Mouse (Mus musculus) embryonic facial prominence, embryonic 14.5 days (tissue): ENCODE data around the gene Gm42742. TPM values are rescaled to one million over a fixed set of nuclear protein-coding genes. Genes with fewer than 3 reads are reported as not detected.

ENCODE experiments used
- ATAC-seq: fragments of 200-750 bp; cut with Nextera tagmentation; 2 replicates; pipeline ENCODE4 v1.8.0; 2017; ENCODE audit warnings: low read depth, moderate number of reproducible peaks, moderate TSS enrichment
- DNase-seq: peaks from one replicate; pipeline ENCODE4 v3.0.0-alpha.2; 2015; ENCODE audit warnings: low spot score
- H3K27ac ChIP-seq: fragments of 300-500 bp; sonication (generic); replicated peaks from 2 replicates; pipeline ENCODE4 v1.5.1; 2014; ENCODE audit warnings: low read depth, mild to moderate bottlenecking, low read length, moderate library complexity
- H3K27me3 ChIP-seq: fragments of 300-500 bp; sonication (generic); replicated peaks from 2 replicates; pipeline ENCODE4 v1.6.1; 2014; ENCODE audit warnings: low read length; ENCODE audit not compliant: control insufficient read depth, insufficient read depth
- H3K36me3 ChIP-seq: fragments of 300-500 bp; sonication (generic); 2 replicates; pipeline ENCODE4 v1.6.1; 2014; ENCODE audit warnings: low read length, mixed read lengths; ENCODE audit not compliant: control insufficient read depth, insufficient read depth
- H3K4me1 ChIP-seq: fragments of 300-500 bp; sonication (generic); 2 replicates; pipeline ENCODE4 v1.6.1; 2014; ENCODE audit warnings: antibody characterized with exemption, low read length; ENCODE audit not compliant: control insufficient read depth, insufficient read depth
- H3K4me2 ChIP-seq: fragments of 300-500 bp; sonication (generic); 2 replicates; pipeline ENCODE4 v1.6.1; 2014; ENCODE audit warnings: low read depth, mild to moderate bottlenecking, low read length, moderate library complexity, mixed read lengths
- H3K4me3 ChIP-seq: fragments of 300-500 bp; sonication (generic); 2 replicates; pipeline ENCODE4 v1.5.1; 2014; ENCODE audit warnings: low read depth, mild to moderate bottlenecking, low read length
- H3K9ac ChIP-seq: fragments of 300-500 bp; sonication (generic); 2 replicates; pipeline ENCODE4 v1.6.1; 2014; ENCODE audit warnings: low read depth, mild to moderate bottlenecking, low read length, moderate library complexity, mixed read lengths
- H3K9me3 ChIP-seq: fragments of 300-500 bp; sonication (generic); 2 replicates; pipeline ENCODE4 v1.6.1; 2016; ENCODE audit warnings: low read length; ENCODE audit not compliant: control insufficient read depth
- WGBS: fragments of 180-500 bp; shearing (Covaris S2); extraction: QIAGEN DNeasy Blood & Tissue Kit; methylation state at CpG from one replicate; pipeline ENCODE4 v1.1.7; 2014; 5-methylcytosine and 5-hydroxymethylcytosine counted together
- polyA plus RNA-seq: library from polyadenylated mRNA; unstranded; fragments of >200 nt; fragmentation: Nextera tagmentation; extraction: Ambion mirVana; gene quantifications from 2 replicates; pipeline ENCODE4 v1.2.1, GENCODE M21; 2014

Gene Gm42742
- polyA plus RNA-seq, 1 experiment from 2014 or later = 53.5 TPM

DNA sequence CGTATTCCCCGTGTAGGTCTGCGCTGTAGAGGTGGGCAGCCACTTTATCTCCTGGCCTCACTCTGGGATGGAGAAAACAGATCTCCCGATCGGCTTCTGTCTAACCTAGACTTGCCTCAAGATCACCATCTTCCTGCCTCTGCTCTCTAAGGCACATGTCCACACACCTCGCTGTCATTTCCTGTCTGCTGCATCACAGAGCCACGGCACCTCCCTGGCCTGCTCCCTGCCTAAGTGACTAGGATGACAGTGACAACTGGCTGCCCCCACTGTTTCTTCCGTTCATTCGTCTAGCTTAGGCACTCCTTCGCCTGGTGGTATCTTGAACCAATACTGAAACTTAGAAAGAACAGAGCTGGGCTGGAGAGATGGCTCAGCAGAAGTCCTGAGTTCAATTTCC, 21.3 kb downstream of the Gm42742 start:
- Histone ChIP-seq H3K36me3 (no peaks in the 10 kb centered on the region), H3K4me3 (no peak overlapping the region), H3K27me3 (no peaks in the 10 kb centered on the region), H3K9ac (no peak overlapping the region), H3K9me3 (0 out of 2 replicates have a peak, but pooled peaks cover 5% of the 10 kb centered on the region), H3K4me2 (no peak overlapping the region), H3K4me1 (no peaks in the 10 kb centered on the region), H3K27ac (no peak overlapping the region)
- ATAC-seq (no peak), DNase-seq (no peak)
- 77% methylated on average over 10 of the region's 10 CpGs for WGBS

DNA sequence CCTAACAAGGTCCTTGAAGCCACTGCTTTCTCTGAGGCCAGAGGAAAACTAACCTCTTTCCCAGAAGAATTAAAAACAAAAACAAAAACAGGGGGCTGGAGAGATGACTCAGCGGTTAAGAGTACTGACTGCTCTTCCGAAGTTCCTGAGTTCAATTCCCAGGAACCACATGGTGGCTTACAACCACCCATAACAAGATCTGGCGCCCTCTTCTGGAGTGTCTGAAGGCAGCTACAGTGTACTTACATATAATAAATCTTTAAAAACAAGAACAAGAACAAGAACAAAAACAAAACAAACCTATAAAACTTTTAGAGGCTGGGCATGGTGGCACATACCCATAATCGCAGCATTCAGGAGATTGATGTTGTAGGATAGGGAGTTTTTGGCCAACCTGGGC, 24.4 kb downstream of the Gm42742 start:
- 78% methylated on average over 4 of the region's 4 CpGs for WGBS
- no peaks in the 10 kb centered on the region for H3K27me3 ChIP-seq
- H3K4me3 ChIP-seq = no peak overlapping the region
- DNase-seq = no peak
- H3K9ac ChIP-seq = no peak overlapping the region
- no peaks in the 10 kb centered on the region for H3K4me1 ChIP-seq
- no peak for ATAC-seq
- H3K36me3 ChIP-seq = no peaks in the 10 kb centered on the region
- H3K27ac ChIP-seq = no peak overlapping the region
- H3K4me2 ChIP-seq = no peak overlapping the region
- 0 out of 2 replicates have a peak, but pooled peaks cover 5% of the 10 kb centered on the region for H3K9me3 ChIP-seq

DNA sequence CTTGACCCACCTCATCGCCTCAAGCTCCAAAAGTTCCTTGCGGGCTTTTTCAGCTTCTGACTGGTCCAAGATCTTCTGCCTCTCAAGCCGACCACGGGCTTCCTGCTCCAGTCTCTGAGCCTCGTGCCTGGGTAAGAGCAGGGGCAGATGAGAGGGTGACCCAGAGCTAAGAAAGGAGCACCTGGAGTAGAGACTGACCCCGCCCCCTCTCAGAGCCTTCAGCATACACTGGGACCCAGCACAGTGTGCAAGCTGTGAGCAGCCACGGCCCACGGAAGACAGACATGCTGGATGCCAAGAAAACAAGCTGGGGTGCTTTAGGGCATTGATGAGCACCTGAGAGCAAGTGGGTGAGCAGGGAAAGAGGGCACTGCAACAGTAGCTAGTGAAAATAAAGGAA, 32.1 kb downstream of the Gm42742 start:
- no peak overlapping the region for H3K4me2 ChIP-seq
- H3K9me3 ChIP-seq = no peaks in the 10 kb centered on the region
- no peak overlapping the region for H3K4me3 ChIP-seq
- ATAC-seq = no peak
- no peaks in the 10 kb centered on the region for H3K4me1 ChIP-seq
- no peaks in the 10 kb centered on the region for H3K36me3 ChIP-seq
- H3K27ac ChIP-seq = no peak overlapping the region
- no peaks in the 10 kb centered on the region for H3K27me3 ChIP-seq
- no peak for DNase-seq
- WGBS = 60% methylated on average over 8 of the region's 8 CpGs
- H3K9ac ChIP-seq = no peak overlapping the region

DNA sequence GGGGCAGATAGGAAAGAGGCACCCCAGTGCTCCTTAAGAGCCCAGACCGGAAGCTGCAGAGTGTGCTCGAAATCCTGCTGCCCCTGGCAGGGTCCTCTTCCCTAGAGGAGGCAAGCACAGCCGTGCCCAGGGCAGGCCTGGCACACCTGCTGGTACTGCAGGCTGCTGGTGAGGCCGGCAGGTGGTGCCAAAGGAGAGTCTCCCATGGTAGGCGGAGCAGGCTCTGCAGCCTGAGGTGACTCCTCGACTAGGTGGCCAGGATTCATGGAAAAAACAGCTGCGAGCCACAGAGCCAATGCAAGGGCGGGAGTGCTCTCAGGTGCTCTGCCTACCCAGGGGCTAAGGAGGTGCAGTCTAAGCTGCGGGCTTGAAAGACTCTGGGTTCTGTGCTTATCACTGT, 34.6 kb downstream of the Gm42742 start:
- H3K4me3 ChIP-seq = no peak overlapping the region
- no peaks in the 10 kb centered on the region for H3K27me3 ChIP-seq
- H3K36me3 ChIP-seq = no peaks in the 10 kb centered on the region
- ATAC-seq = peak; percentile 64; the same call in 1 of the 2 replicates
- H3K9me3 ChIP-seq = no peaks in the 10 kb centered on the region
- peak; percentile 35 for DNase-seq
- no peak overlapping the region for H3K27ac ChIP-seq
- H3K4me2 ChIP-seq = no peak overlapping the region
- H3K9ac ChIP-seq = no peak overlapping the region
- 34% methylated on average over 9 of the region's 9 CpGs for WGBS
- H3K4me1 ChIP-seq = no peaks in the 10 kb centered on the region

DNA sequence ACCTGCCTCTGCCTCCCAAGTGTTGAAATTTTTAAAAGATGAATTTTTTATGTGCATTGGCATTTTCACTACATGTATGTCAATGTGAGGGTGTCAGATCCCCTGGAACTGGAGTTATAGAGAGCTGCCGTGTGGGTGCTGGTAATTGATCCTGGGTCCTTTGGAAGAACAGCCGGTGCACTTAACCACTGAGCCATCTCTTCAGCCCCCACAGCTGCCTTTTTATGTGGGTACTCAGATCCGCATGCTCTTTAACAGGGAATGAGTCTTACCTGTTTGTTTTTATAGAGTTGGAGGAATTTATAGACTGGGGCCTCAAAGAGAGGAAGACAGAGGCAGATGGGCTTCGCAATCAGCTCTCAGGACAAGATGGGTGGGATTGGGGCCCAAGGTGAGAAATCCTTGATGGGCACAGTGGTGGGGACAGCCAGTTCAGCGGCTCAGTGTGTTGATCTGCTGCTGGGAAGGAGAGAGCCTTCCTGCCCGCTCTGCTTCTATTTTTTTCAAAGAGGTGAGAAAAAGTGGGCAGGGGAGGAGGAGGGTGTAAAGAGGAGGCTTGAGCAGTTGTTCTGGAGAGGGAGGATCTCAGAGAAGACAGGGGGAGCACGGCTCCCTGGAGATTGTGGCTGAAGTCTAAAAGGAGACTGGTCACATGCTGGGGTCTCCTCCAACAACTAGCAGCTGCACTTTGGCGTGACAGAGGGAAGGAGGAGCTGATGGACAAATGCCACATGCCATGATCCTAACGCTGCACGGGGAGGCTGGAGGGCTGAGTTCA, 36.0 kb downstream of the Gm42742 start:
- H3K9ac ChIP-seq = no peak overlapping the region

DNA sequence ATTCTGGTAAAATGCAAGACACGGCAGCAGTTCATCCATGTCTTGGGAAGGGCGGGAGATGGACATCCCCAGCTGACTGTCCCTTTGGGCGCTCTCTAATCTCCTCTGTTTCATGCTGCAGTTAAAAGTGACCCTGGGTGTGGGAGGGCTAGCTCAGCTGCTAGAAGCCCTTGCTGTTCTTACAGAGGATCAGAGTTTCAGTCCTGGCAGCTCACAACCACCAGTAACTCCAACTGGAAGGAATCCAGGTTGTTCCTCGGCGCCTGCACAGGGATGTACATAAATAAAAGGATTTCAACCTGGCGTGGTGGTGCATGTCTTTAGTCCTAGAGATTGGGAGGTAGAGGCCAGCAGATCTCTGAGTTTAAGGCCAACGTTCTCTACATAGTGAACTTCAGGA, 37.8 kb downstream of the Gm42742 start:
- Histone ChIP-seq H3K4me2 (no peak overlapping the region), H3K27ac (no peak overlapping the region)
- WGBS = 77% methylated on average over 7 of the region's 7 CpGs

More for the DNA sequence above, 36.0 kb downstream of the Gm42742 start:
- WGBS = 64% methylated on average over 10 of the region's 10 CpGs
- Histone ChIP-seq H3K4me3 (no peak overlapping the region), H3K27ac (no peak overlapping the region), H3K4me1 (no peaks in the 10 kb centered on the region), H3K27me3 (no peaks in the 10 kb centered on the region), H3K4me2 (no peak overlapping the region), H3K36me3 (peaks cover 10% of the 10 kb centered on the region), H3K9me3 (no peaks in the 10 kb centered on the region)
- DNase-seq = peak; percentile 23
- ATAC-seq = peak; percentile 38; the same call in 1 of the 2 replicates

DNA sequence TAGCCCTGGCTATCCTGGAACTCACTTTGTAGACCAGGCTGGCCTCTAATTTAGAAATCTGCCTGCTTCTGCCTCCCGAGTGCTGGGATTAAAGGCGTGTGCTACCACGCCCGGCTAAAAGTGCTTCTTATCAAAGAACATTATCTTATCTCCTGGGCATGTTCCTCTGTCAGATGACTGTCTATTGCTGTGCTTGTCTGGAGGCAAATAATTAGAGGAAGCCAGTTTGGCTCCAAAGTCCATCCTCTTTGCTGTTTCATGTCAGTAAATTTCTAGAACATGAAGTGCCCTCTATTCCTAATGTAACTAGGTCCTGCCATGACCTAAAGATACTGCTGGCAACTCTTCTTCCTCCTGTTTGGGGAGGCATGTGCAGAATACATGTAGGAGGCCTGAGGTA, 38.8 kb downstream of the Gm42742 start:
- H3K9me3 ChIP-seq = no peaks in the 10 kb centered on the region
- H3K9ac ChIP-seq = no peak overlapping the region
- H3K4me3 ChIP-seq = no peak overlapping the region
- H3K36me3 ChIP-seq = peaks cover 31% of the 10 kb centered on the region
- WGBS = 90% methylated on average over 4 of the region's 4 CpGs
- no peak overlapping the region for H3K4me2 ChIP-seq
- H3K4me1 ChIP-seq = peaks cover 6% of the 10 kb centered on the region
- no peaks in the 10 kb centered on the region for H3K27me3 ChIP-seq
- DNase-seq (no peak), ATAC-seq (no peak)
- H3K27ac ChIP-seq = no peak overlapping the region

More for the DNA sequence above, 37.8 kb downstream of the Gm42742 start:
- Histone ChIP-seq H3K9ac (no peak overlapping the region), H3K4me3 (no peak overlapping the region), H3K36me3 (peaks cover 27% of the 10 kb centered on the region), H3K4me1 (no peaks in the 10 kb centered on the region), H3K27me3 (no peaks in the 10 kb centered on the region), H3K9me3 (no peaks in the 10 kb centered on the region)
- DNase-seq (no peak), ATAC-seq (no peak)

DNA sequence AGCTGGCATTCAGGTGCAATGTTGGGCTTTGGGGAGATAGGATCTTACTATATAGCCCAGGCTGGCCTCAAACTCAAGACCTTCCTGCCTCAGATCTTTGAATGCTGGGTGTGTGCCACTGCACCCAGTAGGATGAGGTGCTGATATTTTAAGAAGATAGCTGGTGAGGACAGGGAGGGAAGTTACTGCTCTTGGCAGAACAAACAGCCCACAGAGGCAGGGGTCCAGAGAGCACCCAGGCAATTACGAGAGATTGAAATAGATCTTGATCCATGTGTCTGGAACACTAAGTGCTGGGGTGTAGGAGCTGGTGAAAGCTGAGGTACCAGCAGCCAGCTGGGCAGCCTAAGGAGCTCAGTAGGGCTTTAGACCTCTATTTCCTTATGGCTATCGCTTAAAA, 39.3 kb downstream of the Gm42742 start:
- H3K27me3 ChIP-seq = no peaks in the 10 kb centered on the region
- H3K9me3 ChIP-seq = no peaks in the 10 kb centered on the region
- H3K4me3 ChIP-seq = no peak overlapping the region
- DNase-seq (no peak), ATAC-seq (no peak)
- WGBS = 91% methylated on average over 2 of the region's 2 CpGs
- H3K9ac ChIP-seq = no peak overlapping the region
- no peak overlapping the region for H3K27ac ChIP-seq
- H3K4me1 ChIP-seq = peaks cover 8% of the 10 kb centered on the region
- peaks cover 31% of the 10 kb centered on the region for H3K36me3 ChIP-seq
- no peak overlapping the region for H3K4me2 ChIP-seq

DNA sequence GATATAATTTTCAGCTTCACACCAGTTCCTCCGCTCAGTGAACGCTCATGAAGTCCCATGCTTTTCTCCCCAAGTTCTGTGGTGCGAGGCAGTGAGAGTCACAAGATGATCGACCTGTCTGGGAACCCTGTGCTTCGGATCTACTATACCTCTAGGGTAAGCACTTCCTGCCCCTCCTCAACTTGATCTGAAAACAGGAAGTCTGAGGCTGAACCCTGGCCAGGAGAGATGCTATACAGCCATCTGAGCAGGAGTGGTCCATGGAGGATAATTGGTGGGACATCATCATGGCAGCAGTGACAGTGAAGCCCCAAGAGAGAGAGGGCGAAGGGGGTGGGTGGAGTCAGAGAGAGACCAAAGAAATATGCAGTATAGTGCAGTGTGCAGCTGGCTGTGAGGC, 42.1 kb downstream of the Gm42742 start:
- ATAC-seq (no peak), DNase-seq (no peak)
- Histone ChIP-seq H3K4me3 (no peak overlapping the region), H3K27ac (no peak overlapping the region), H3K4me2 (no peak overlapping the region), H3K36me3 (peaks cover 31% of the 10 kb centered on the region), H3K27me3 (no peaks in the 10 kb centered on the region), H3K9ac (no peak overlapping the region), H3K4me1 (peaks cover 8% of the 10 kb centered on the region), H3K9me3 (no peaks in the 10 kb centered on the region)
- 87% methylated on average over 6 of the region's 6 CpGs for WGBS
